Mouse (Mus musculus) cortical plate, adult 2 months (tissue): ENCODE data around the gene Ascc1.

Source experiments
- CTCF ChIP-seq: fragments of 200-500 bp; IDR thresholded peaks from 2 replicates; pipeline ENCODE4 v1.5.1; 2011; ENCODE audit warnings: mild to moderate bottlenecking, control low read depth, low read length; ENCODE audit not compliant: insufficient read depth; ENCODE audit errors: extremely low read depth
- POLR2A ChIP-seq: fragments of 200-500 bp; IDR thresholded peaks from 2 replicates; pipeline ENCODE4 v1.6.1; 2011; ENCODE audit warnings: mild to moderate bottlenecking, low read length, control low read depth; ENCODE audit not compliant: insufficient read depth; ENCODE audit errors: extremely low read depth

DNA sequence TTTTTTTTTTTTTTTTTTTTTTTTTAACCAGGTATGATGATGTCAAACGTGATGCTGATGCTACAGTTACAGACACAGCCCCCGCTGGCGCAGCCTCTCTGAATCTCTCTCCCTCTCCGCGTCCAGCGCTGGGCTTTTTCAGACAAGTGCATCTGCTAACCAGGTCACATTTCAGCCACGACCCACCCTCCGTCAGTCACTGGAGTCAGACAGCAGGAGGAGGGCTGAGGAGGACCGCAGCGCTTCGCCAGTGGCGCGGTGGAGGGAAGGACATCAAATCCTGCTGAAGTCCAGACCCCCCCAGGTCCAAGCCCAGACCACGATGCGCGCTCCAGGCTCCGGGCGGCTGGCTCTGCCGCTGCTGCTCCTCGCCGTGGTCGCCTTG is 103.5 kb downstream of the Ascc1 start, which contains the start of gene Spock2:
- TF ChIP-seq CTCF (no peak), POLR2A (peak; percentile 95)
